Mouse (Mus musculus): ENCODE data around the gene Gm29609. TPM values are rescaled to one million over a fixed set of nuclear protein-coding genes. Genes with fewer than 3 reads are reported as not detected.

Gene Gm29609
- polyA plus RNA-seq, 1 experiment from 2014 or later = 2.4 TPM

DNA sequence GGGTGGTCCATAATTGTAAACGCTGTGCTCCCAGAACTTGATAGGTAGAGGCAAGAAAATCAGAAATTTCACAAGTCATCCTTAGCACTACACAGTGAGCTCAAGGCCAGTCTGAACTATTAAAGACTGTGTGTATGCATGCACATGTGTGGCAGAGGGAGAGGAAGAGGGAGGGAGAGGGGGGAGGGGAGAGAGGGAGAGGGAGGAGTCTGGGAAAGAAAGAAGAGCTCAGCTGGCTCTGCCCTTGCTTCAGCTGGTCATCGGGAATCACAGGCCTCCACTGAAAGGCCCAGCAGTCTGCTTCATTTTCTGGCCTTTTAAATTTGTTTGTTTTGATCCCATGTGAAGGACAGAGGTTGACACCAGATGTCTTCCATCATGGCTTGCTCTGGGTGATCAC is 56.2 kb downstream of the Gm29609 start:
- Histone ChIP-seq H3K4me3 (no peak overlapping the region), H3K9me3 (no peaks in the 10 kb centered on the region), H3K9ac (no peak overlapping the region), H3K4me2 (replicated peaks) (no peak overlapping the region), H3K27me3 (replicated peaks) (no peaks in the 10 kb centered on the region), H3K4me1 (no peaks in the 10 kb centered on the region), H3K27ac (no peak overlapping the region), H3K36me3 (no peaks in the 10 kb centered on the region)
- ATAC-seq (ENCODE audit: low FRiP score, low read depth) = no peak
- WGBS = 60% methylated on average over 2 of the region's 2 CpGs

DNA sequence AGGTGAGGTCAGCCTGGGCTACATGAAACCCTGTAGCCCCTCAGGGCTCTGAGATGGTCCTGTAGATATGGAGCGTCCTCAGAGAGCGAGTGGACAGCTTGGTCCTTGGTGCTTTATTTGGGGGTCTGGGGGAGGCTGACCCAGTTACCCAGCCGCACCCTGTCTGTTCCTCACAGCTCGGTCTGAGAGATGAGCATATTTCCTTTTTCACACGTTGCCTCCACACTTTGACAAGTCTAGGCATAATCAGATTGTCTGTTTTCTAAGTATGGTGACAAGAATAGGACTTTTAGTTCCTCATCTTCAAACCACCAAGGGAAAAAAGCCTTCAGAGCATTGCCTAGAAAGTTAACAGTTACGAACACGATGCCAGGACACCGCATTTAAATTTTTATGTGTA is 58.6 kb downstream of the Gm29609 start:
- no peak overlapping the region for H3K4me2 ChIP-seq (replicated peaks)
- H3K36me3 ChIP-seq = no peaks in the 10 kb centered on the region
- no peak overlapping the region for H3K27ac ChIP-seq
- H3K9me3 ChIP-seq = no peaks in the 10 kb centered on the region
- 90% methylated on average over 8 of the region's 8 CpGs for WGBS
- H3K4me1 ChIP-seq = no peaks in the 10 kb centered on the region
- no peak for ATAC-seq (ENCODE audit: low FRiP score, low read depth)
- H3K4me3 ChIP-seq = no peak overlapping the region
- H3K27me3 ChIP-seq (replicated peaks) = peaks cover 4% of the 10 kb centered on the region; the same call in 1 of the 2 replicates
- H3K9ac ChIP-seq = no peak overlapping the region

DNA sequence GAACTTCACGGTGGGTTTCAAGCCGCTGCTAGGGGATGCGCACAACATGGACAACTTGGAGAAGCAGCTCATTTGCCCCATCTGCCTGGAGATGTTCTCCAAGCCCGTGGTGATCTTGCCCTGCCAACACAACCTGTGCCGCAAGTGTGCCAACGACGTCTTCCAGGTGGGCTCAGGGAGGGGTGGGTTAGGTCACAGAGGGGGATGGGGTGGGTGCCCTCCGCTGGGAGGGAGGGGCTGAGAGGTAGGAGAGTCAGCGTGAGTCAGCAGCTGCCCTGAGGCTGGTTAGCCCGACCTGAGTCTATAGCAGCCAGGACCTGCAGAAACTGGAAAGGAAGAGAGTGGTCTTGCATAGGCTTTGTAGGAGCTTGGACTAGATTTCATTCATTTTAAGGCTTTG is 62.8 kb downstream of the Gm29609 start:
- H3K4me3 ChIP-seq = no peak overlapping the region
- H3K27me3 ChIP-seq (replicated peaks) = peaks cover 4% of the 10 kb centered on the region; the same call in 1 of the 2 replicates
- no peak overlapping the region for H3K9ac ChIP-seq
- H3K9me3 ChIP-seq = no peaks in the 10 kb centered on the region
- no peak overlapping the region for H3K4me2 ChIP-seq (replicated peaks)
- 27% methylated on average over 10 of the region's 10 CpGs for WGBS
- no peak overlapping the region for H3K27ac ChIP-seq
- no peaks in the 10 kb centered on the region for H3K4me1 ChIP-seq
- ATAC-seq (ENCODE audit: low FRiP score, low read depth) = no peak
- H3K36me3 ChIP-seq = no peaks in the 10 kb centered on the region

DNA sequence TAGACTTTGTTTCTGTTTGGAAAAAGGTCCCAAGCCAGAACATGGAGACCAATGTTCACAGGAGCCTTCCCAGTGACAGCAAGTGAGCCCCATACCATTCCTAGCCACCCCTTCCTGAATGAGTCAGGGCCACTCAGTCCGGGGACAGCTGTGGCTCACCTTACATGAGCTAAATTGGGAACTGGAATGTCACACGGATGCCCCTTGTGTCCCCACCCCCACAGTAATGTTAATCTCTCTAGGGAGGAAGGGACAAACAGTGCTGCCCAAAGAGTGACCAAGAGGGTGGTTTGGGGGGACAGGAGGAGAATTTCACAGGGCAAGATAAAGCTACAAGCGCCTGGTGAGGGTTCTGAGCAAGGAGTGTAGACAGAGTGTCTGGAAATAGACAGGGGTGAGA is 63.4 kb downstream of the Gm29609 start, which contains the start of gene Trim54:
Gene Trim54 (plus strand): TSS at position 359 of the 400 bp plus-strand sequence.
- peaks cover 4% of the 10 kb centered on the region; the same call in 1 of the 2 replicates for H3K27me3 ChIP-seq (replicated peaks)
- 46% methylated on average over 3 of the region's 3 CpGs for WGBS
- H3K4me2 ChIP-seq (replicated peaks) = no peak within 1 kb of the TSS
- no peaks in the 10 kb centered on the region for H3K9me3 ChIP-seq
- H3K36me3 ChIP-seq = no peaks in the 10 kb centered on the region
- no peak for ATAC-seq (ENCODE audit: low FRiP score, low read depth)
- no peak within 1 kb of the TSS for H3K27ac ChIP-seq
- no peaks in the 10 kb centered on the region for H3K4me1 ChIP-seq
- H3K4me3 ChIP-seq = no peak within 1 kb of the TSS
- no peak within 1 kb of the TSS for H3K9ac ChIP-seq

DNA sequence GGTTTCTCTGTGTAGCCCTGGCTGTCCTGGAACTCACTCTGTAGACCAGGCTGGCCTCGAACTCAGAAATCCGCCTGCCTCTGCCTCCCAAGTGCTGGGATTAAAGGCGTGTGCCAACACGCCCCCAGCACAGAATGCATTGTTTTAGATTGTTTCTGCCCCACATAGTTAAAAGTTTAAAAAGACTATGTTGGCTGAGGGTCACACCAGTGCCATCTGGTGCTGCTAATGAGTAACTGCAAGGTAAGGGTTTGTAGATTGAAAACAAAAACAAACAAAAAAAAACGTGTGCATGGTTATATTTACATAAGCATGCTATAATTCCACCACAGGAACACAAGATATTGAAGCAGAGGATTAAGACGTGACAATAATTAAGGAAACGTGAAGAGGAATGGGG is 68.9 kb downstream of the Gm29609 start:
- no peaks in the 10 kb centered on the region for H3K36me3 ChIP-seq
- no peak overlapping the region for H3K4me3 ChIP-seq
- H3K27ac ChIP-seq = no peak overlapping the region
- no peaks in the 10 kb centered on the region for H3K9me3 ChIP-seq
- H3K27me3 ChIP-seq (replicated peaks) = no peaks in the 10 kb centered on the region
- no peak overlapping the region for H3K4me2 ChIP-seq (replicated peaks)
- ATAC-seq (ENCODE audit: low FRiP score, low read depth) = no peak
- WGBS = 41% methylated on average over 7 of the region's 7 CpGs
- no peaks in the 10 kb centered on the region for H3K4me1 ChIP-seq
- no peak overlapping the region for H3K9ac ChIP-seq

DNA sequence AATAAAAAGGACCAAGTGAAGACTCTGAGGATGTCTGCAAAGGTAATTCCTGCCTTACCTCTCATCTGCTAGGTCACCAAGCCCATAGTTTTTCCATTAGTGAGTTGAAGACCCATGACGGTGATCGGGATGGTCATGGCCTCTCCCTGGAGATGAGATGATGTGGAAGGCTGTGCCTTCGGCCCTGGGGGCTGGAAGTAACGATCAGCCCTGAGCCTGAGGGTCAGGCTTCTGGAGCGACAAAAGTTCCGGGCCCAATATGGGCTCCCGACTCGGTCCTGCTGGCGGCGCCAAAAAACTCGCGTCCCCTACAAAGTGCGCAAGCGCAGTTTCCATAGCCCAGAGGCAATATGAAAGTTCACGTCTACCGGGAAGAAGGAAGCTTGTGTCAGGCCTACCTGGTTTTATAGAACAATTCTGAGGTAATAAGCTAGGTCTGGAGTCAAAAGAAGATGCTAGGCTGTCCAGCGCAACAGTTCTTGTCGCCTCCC is 71.7 kb downstream of the Gm29609 start, which contains the start of gene Slc30a3:
Gene Slc30a3 (minus strand): TSS at position 238 of the 491 bp plus-strand sequence.
- ATAC-seq (ENCODE audit: low FRiP score, low read depth) = no peak
- H3K27ac ChIP-seq = no peak within 1 kb of the TSS
- no peaks in the 10 kb centered on the region for H3K9me3 ChIP-seq
- 91% methylated on average over 18 of the region's 18 CpGs for WGBS
- H3K36me3 ChIP-seq = no peaks in the 10 kb centered on the region
- no peaks in the 10 kb centered on the region for H3K27me3 ChIP-seq (replicated peaks)
- H3K9ac ChIP-seq = no peak within 1 kb of the TSS
- H3K4me3 ChIP-seq = no peak within 1 kb of the TSS
- no peak within 1 kb of the TSS for H3K4me2 ChIP-seq (replicated peaks)
- no peaks in the 10 kb centered on the region for H3K4me1 ChIP-seq

DNA sequence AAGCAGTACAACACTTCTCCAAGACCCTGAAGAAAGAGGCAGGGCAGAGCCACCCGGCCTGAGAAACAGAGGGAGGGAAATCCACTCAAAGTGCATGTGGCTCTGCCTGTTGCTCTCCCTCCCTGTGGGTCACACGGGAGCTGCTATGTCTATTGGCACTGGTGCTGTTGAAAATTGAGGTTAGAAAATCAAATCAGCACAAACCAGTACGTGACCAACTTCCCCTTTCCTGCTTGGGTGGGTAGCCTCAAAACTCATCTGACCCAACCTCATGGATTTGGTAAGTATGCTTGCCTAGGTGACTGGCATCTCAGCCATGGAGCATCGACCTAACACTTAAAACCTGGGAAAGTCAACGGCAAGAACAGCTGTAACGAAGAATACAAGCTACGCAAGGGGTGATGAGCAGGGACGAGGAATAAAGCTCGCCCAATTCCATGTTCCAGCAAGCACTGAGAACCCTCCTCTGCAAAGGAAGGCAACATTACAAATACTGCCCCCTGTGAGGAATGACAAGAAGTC is 73.8 kb downstream of the Gm29609 start, which contains the start of gene Dnajc5g:
Gene Dnajc5g (plus strand): TSS at position 472 of the 522 bp plus-strand sequence.
- Histone ChIP-seq H3K9ac (no peak within 1 kb of the TSS), H3K27ac (no peak within 1 kb of the TSS), H3K4me1 (no peaks in the 10 kb centered on the region), H3K36me3 (no peaks in the 10 kb centered on the region), H3K4me2 (replicated peaks) (no peak within 1 kb of the TSS), H3K4me3 (no peak within 1 kb of the TSS), H3K9me3 (no peaks in the 10 kb centered on the region), H3K27me3 (replicated peaks) (no peaks in the 10 kb centered on the region)
- ATAC-seq (ENCODE audit: low FRiP score, low read depth) = no peak
- WGBS = 84% methylated on average over 9 of the region's 9 CpGs

DNA sequence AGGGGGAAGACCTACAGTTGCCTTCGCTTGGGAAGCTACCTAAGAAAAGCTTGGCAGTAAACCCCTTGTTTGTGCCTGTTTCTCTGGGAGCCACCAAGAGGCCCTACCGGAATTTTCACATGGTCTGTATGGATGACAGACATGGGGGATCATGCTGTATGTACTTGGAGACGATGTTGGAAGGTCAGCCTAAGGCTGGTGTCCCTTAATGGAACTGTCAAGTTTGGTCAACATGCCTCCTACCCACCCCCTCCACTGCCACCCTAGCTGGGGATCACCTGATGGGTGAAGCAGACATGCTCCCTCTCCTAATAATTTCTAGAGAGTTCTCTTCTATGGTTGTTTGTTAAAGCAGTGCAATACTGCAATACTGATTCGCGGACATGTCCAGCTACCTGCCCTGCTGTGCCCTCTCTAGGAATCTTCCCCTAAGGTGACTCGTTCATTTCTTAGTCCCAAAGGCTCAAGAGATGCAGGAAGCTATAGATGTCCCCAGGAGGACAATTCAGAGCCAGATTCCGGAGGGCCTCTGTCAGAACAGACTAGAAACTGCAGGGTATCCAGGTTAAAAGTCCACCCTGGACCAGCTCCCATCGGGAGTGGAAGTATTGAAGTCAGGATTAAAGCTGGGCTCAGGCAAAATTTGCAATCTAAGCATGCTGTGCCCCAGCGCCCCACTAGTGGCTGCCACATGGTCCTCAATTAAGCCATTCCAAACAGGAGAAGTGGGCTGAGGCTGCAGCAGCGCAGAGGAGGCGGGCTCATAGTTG is 83.8 kb downstream of the Gm29609 start:
- Histone ChIP-seq H3K4me2 (replicated peaks) (peak overlapping the region; percentile 62), H3K9me3 (no peaks in the 10 kb centered on the region), H3K4me3 (peak overlapping the region; percentile 18), H3K27ac (no peak overlapping the region), H3K4me1 (peaks cover 34% of the 10 kb centered on the region), H3K36me3 (no peaks in the 10 kb centered on the region), H3K27me3 (replicated peaks) (peaks cover 73% of the 10 kb centered on the region), H3K9ac (no peak overlapping the region)
- WGBS = 20% methylated on average over 11 of the region's 11 CpGs
- no peak for ATAC-seq (ENCODE audit: low FRiP score, low read depth)

DNA sequence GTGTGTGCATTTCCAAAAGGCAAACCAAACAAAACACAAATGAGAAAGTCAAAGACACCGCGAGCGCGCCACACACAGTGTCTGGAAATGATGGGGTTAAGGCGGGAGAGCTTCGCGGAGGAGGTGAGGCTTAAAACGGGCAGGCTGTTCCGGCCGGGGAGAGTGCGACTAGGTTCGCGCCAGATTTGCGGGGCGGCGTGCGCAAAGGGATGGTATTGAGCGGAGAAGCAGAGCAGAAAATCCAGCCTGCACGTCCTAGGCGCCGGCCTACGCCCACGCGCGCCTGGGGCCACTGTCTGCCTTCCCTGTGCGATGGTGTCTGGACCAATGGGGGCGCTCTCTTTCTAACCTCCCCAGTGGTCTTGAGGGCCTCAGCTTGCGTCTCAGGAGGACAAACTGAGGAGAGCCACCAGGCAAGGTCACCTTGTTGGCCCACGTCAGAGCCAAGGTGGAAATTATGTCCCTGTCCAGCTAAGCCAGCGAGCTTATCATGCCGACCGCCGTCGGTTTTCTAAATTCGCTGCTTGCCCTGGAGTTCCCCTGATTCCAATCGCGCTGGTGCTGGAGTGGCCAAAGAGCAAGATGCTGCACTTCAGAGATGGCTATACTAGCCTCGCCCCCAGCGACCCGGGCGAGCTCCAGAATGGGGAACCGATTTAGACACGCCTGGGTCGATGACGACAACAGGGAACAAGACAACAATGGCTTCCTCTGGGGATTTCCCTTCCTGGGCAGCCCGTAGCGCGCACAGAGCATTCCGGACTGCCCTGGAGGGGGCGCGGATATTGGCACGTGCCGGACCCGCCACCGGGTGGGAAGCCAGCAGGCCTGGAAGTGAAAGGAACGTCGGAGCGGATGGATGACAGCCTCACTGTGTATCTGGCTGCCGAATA is 84.7 kb downstream of the Gm29609 start:
- H3K27ac ChIP-seq = no peak overlapping the region
- H3K36me3 ChIP-seq = no peaks in the 10 kb centered on the region
- no peak overlapping the region for H3K9ac ChIP-seq
- peaks cover 82% of the 10 kb centered on the region for H3K27me3 ChIP-seq (replicated peaks)
- no peak for ATAC-seq (ENCODE audit: low FRiP score, low read depth)
- WGBS = under 1% methylated on average over 59 of the region's 59 CpGs
- H3K9me3 ChIP-seq = no peaks in the 10 kb centered on the region
- H3K4me2 ChIP-seq (replicated peaks) = peak overlapping the region; percentile 62
- peak overlapping the region; percentile 18 for H3K4me3 ChIP-seq
- peaks cover 34% of the 10 kb centered on the region for H3K4me1 ChIP-seq

Other genes starting within 250 kb of the Gm29609 start
- 15.9 and 17.7 TPM in 2 replicates for gene Cgref1, start 234.3 kb downstream of the Gm29609 start, polyA plus RNA-seq (2016; fragmentation: Nextera tagmentation; extraction: Ambion mirVana)
- 128 and 130 TPM in 2 replicates for gene Preb, start 219.6 kb downstream of the Gm29609 start, polyA plus RNA-seq (2016; fragmentation: Nextera tagmentation; extraction: Ambion mirVana)
- gene Tcf23, start 211.2 kb downstream of the Gm29609 start, polyA plus RNA-seq (2016; fragmentation: Nextera tagmentation; extraction: Ambion mirVana) = not detected in 2 replicates
- gene Atraid, start 131.6 kb downstream of the Gm29609 start, polyA plus RNA-seq (2016; fragmentation: Nextera tagmentation; extraction: Ambion mirVana) = 119 and 125 TPM in 2 replicates
- 11.0 and 12.2 TPM in 2 replicates for gene Slc5a6, start 131.0 kb downstream of the Gm29609 start, polyA plus RNA-seq (2016; fragmentation: Nextera tagmentation; extraction: Ambion mirVana)
- 24.2 and 30.1 TPM in 2 replicates for gene Cad, start 125.1 kb downstream of the Gm29609 start, polyA plus RNA-seq (2016; fragmentation: Nextera tagmentation; extraction: Ambion mirVana)
- gene Dnajc5g, start 73.6 kb downstream of the Gm29609 start, polyA plus RNA-seq (2016; fragmentation: Nextera tagmentation; extraction: Ambion mirVana) = not detected in 2 replicates
- 16.2 and 18.8 TPM in 2 replicates for gene Slc30a3, start 71.7 kb downstream of the Gm29609 start, polyA plus RNA-seq (2016; fragmentation: Nextera tagmentation; extraction: Ambion mirVana)
- 0.79 and 0.88 TPM in 2 replicates for gene Trim54, start 63.2 kb downstream of the Gm29609 start, polyA plus RNA-seq (2016; fragmentation: Nextera tagmentation; extraction: Ambion mirVana)
- gene Ucn, start 41.1 kb downstream of the Gm29609 start, polyA plus RNA-seq (2016; fragmentation: Nextera tagmentation; extraction: Ambion mirVana) = not detected in 2 replicates
- 50.3 and 51.5 TPM in 2 replicates for gene Mpv17, start 25.7 kb downstream of the Gm29609 start, polyA plus RNA-seq (2016; fragmentation: Nextera tagmentation; extraction: Ambion mirVana)
- 86.7 and 90.5 TPM in 2 replicates for gene Gtf3c2, start 233 bp upstream of the Gm29609 start, polyA plus RNA-seq (2016; fragmentation: Nextera tagmentation; extraction: Ambion mirVana)
- gene Snx17, start 13.3 kb upstream of the Gm29609 start, polyA plus RNA-seq (2016; fragmentation: Nextera tagmentation; extraction: Ambion mirVana) = 131 and 134 TPM in 2 replicates
- gene Eif2b4, start 13.5 kb upstream of the Gm29609 start, polyA plus RNA-seq (2016; fragmentation: Nextera tagmentation; extraction: Ambion mirVana) = 71.7 and 80.3 TPM in 2 replicates
- 24.2 and 27.3 TPM in 2 replicates for gene Zfp513, start 22.4 kb upstream of the Gm29609 start, polyA plus RNA-seq (2016; fragmentation: Nextera tagmentation; extraction: Ambion mirVana)
- 151 and 161 TPM in 2 replicates for gene Ppm1g, start 40.8 kb upstream of the Gm29609 start, polyA plus RNA-seq (2016; fragmentation: Nextera tagmentation; extraction: Ambion mirVana)
- gene Nrbp1, start 61.0 kb upstream of the Gm29609 start, polyA plus RNA-seq (2016; fragmentation: Nextera tagmentation; extraction: Ambion mirVana) = 150 TPM in 2 replicates
- 0.80 and 0.90 TPM in 2 replicates for gene Gm9970, start 61.3 kb upstream of the Gm29609 start, polyA plus RNA-seq (2016; fragmentation: Nextera tagmentation; extraction: Ambion mirVana)
- gene Krtcap3, start 71.8 kb upstream of the Gm29609 start, polyA plus RNA-seq (2016; fragmentation: Nextera tagmentation; extraction: Ambion mirVana) = 3.1 and 5.1 TPM in 2 replicates
- 41.2 and 43.9 TPM in 2 replicates for gene Ift172, start 111.2 kb upstream of the Gm29609 start, polyA plus RNA-seq (2016; fragmentation: Nextera tagmentation; extraction: Ambion mirVana)
- gene Fndc4, start 116.2 kb upstream of the Gm29609 start, polyA plus RNA-seq (2016; fragmentation: Nextera tagmentation; extraction: Ambion mirVana) = 79.5 and 80.7 TPM in 2 replicates
- gene Gckr, start 117.5 kb upstream of the Gm29609 start, polyA plus RNA-seq (2016; fragmentation: Nextera tagmentation; extraction: Ambion mirVana) = 0.23 and 0.49 TPM in 2 replicates